ENCODE assay signal across 24 mouse cellular contexts in genomic region chr13:54114931-54115330, GRCm38 (mm10). TPM values are rescaled to one million over a fixed set of nuclear protein-coding genes. Genes with fewer than 3 reads are reported as not detected.
A peak's percentile ranks its signal among the peaks of the same experiment; 100 is the strongest.
DNase-seq lines count a peak whose midpoint lies in the region; ATAC-seq and TF ChIP-seq lines count a peak whose summit lies in the region.
"Had no signal": no experiment of that assay in that cellular context is flagged by ENCODE, and none has a peak within 500 bp of the region (broad histone marks: within the 10 kb centered on the region; RNA-seq: fewer than 3 reads in every experiment).

No protein-coding gene starts in this region.

- 76% methylated on average over 5 of the region's 5 CpGs for WGBS in midbrain, embryonic 13.5 days
- 69% methylated on average over 5 of the region's 5 CpGs for WGBS in midbrain, embryonic 14.5 days
- 62% methylated on average over 5 of the region's 5 CpGs for WGBS in midbrain, embryonic 16.5 days

- no peak overlapping the region for H3K4me3 ChIP-seq in layer of hippocampus, adult 2 months
- H3K4me3 ChIP-seq in midbrain, embryonic 13.5 days (replicated peaks), result no peak overlapping the region
- H3K4me3 ChIP-seq in midbrain, embryonic 14.5 days (replicated peaks; ENCODE audit: low read depth, low read length), result no peak overlapping the region
- H3K4me3 ChIP-seq in midbrain, embryonic 16.5 days (ENCODE audit: low read depth, low read length), result no peak overlapping the region
- H3K4me3 ChIP-seq: embryonic facial prominence, embryonic 15.5 days; erythroblast, embryonic 14.5 days; heart, embryonic 10.5 days; heart, embryonic 15.5 days; hindbrain, embryonic 13.5 days had no signal

- H3K9me3 ChIP-seq in midbrain, embryonic 13.5 days, result 0 out of 2 replicates have a peak, but pooled peaks cover 3% of the 10 kb centered on the region
- H3K9me3 ChIP-seq in midbrain, embryonic 14.5 days (ENCODE audit: control insufficient read depth, low read length), result no peaks in the 10 kb centered on the region
- H3K9me3 ChIP-seq in midbrain, embryonic 16.5 days (replicated peaks; ENCODE audit: control insufficient read depth, low read length, poor library complexity, severe bottlenecking), result no peaks in the 10 kb centered on the region
- H3K9me3 ChIP-seq: embryonic facial prominence, embryonic 15.5 days; heart, embryonic 10.5 days; heart, embryonic 15.5 days had no signal

- no peak for ATAC-seq in midbrain, embryonic 13.5 days
- no peak for ATAC-seq in midbrain, embryonic 14.5 days (ENCODE audit: low FRiP score, low TSS enrichment)
- no peak for ATAC-seq in midbrain, embryonic 16.5 days
- ATAC-seq: forebrain, embryonic 16.5 days; hindbrain, postnatal 0 days had no signal

- no peak overlapping the region for H3K9ac ChIP-seq in midbrain, embryonic 13.5 days (replicated peaks)
- no peak overlapping the region for H3K9ac ChIP-seq in midbrain, embryonic 14.5 days (replicated peaks; ENCODE audit: low read length)
- H3K9ac ChIP-seq in midbrain, embryonic 16.5 days (ENCODE audit: low read depth, low read length), result no peak overlapping the region
- H3K9ac ChIP-seq: embryonic facial prominence, embryonic 15.5 days; heart, embryonic 15.5 days; hindbrain, embryonic 13.5 days had no signal

- H3K4me2 ChIP-seq in midbrain, embryonic 13.5 days (replicated peaks), result no peak overlapping the region
- H3K4me2 ChIP-seq in midbrain, embryonic 14.5 days (ENCODE audit: low read length), result no peak overlapping the region
- H3K4me2 ChIP-seq in midbrain, embryonic 16.5 days (ENCODE audit: low read length), result no peak overlapping the region
- H3K4me2 ChIP-seq: embryonic facial prominence, embryonic 15.5 days; heart, embryonic 15.5 days; hindbrain, embryonic 13.5 days had no signal

- H3K4me1 ChIP-seq in midbrain, embryonic 13.5 days (replicated peaks), result peaks cover 11% of the 10 kb centered on the region; the same call in 1 of the 2 replicates
- H3K4me1 ChIP-seq in midbrain, embryonic 14.5 days (ENCODE audit: control insufficient read depth, insufficient read depth, low read length), result no peaks in the 10 kb centered on the region
- peaks cover 2% of the 10 kb centered on the region; the same call in 1 of the 2 replicates for H3K4me1 ChIP-seq in midbrain, embryonic 16.5 days (ENCODE audit: control insufficient read depth, insufficient read depth, low read length)
- H3K4me1 ChIP-seq: embryonic facial prominence, embryonic 15.5 days; heart, embryonic 10.5 days; heart, embryonic 15.5 days had no signal

- no peaks in the 10 kb centered on the region for H3K27me3 ChIP-seq in midbrain, embryonic 13.5 days
- H3K27me3 ChIP-seq in midbrain, embryonic 14.5 days (ENCODE audit: control insufficient read depth, insufficient read depth, low read length), result no peaks in the 10 kb centered on the region
- H3K27me3 ChIP-seq in midbrain, embryonic 16.5 days (ENCODE audit: control insufficient read depth, insufficient read depth, low read depth, low read length), result no peaks in the 10 kb centered on the region
- H3K27me3 ChIP-seq: embryonic facial prominence, embryonic 15.5 days had no signal

- DNase-seq in layer of hippocampus, adult 2 months (ENCODE audit: low spot score in 2 of 2), result no peak
- DNase-seq in layer of hippocampus, adult 11-12 months (ENCODE audit: low spot score), result no peak
- no peak for DNase-seq in midbrain, embryonic 14.5 days
- DNase-seq in spleen, postnatal 4 days (ENCODE audit: low spot score in 2 of 2), result no peak
- DNase-seq: adrenal gland, adult 2 months; adrenal gland, postnatal 25 days; cerebellum, adult 11 months; cerebellum, adult 8-10 months; cerebellum, postnatal 14 days; embryo, embryonic 11 days; gastrocnemius, postnatal 36 days; heart, adult 18-20 months; heart, postnatal 14 days had no signal

- H3K36me3 ChIP-seq in midbrain, embryonic 13.5 days, result no peaks in the 10 kb centered on the region
- no peaks in the 10 kb centered on the region for H3K36me3 ChIP-seq in midbrain, embryonic 14.5 days (ENCODE audit: control insufficient read depth, insufficient read depth, low read length)
- H3K36me3 ChIP-seq in midbrain, embryonic 16.5 days (ENCODE audit: control insufficient read depth, insufficient read depth, low read length), result no peaks in the 10 kb centered on the region
- H3K36me3 ChIP-seq: embryonic facial prominence, embryonic 15.5 days; heart, embryonic 10.5 days; heart, embryonic 15.5 days; hindbrain, embryonic 13.5 days had no signal

- no peak for TF ChIP-seq CTCF in layer of hippocampus, adult 2 months (conservative IDR thresholded peaks at IDR 0.05)

- H3K27ac ChIP-seq in layer of hippocampus, adult 2 months, result peak overlapping the region; percentile 75
- H3K27ac ChIP-seq in midbrain, embryonic 13.5 days, result 0 out of 2 replicates have a peak overlapping the region, but pooled peaks have one; percentile 31
- no peak overlapping the region for H3K27ac ChIP-seq in midbrain, embryonic 14.5 days (replicated peaks; ENCODE audit: low read depth, low read length)
- peak overlapping the region; percentile 10; the same call in 1 of the 2 replicates for H3K27ac ChIP-seq in midbrain, embryonic 16.5 days (ENCODE audit: low read length)
- H3K27ac ChIP-seq: embryonic facial prominence, embryonic 15.5 days; heart, embryonic 10.5 days; heart, embryonic 15.5 days; hindbrain, embryonic 13.5 days; hindbrain, postnatal 0 days had no signal

RNA-seq across cellular contexts. Expression of gene Sfxn1, which starts 43.3 kb away (rescaled TPM):
- total RNA-seq in layer of hippocampus, adult 2 months (2021), result 10 to 100 TPM; 48.7 to 49.1 TPM
- 82.2 and 86.3 TPM in 2 replicates for polyA plus RNA-seq in midbrain, embryonic 13.5 days (2015; fragmentation: Nextera tagmentation; extraction: Ambion mirVana)
- polyA plus RNA-seq in midbrain, embryonic 14.5 days (2014; fragmentation: Nextera tagmentation; extraction: Ambion mirVana), result 107 and 115 TPM in 2 replicates
- polyA plus RNA-seq in midbrain, embryonic 16.5 days (2015; fragmentation: Nextera tagmentation; extraction: Ambion mirVana), result 112 and 119 TPM in 2 replicates

RNA-seq across cellular contexts. Expression of gene Drd1, which starts 59.4 kb away (rescaled TPM):
- 1 to 10 TPM; 5.4 to 8.7 TPM for total RNA-seq in layer of hippocampus, adult 2 months (2021)
- 1.2 and 2.0 TPM in 2 replicates for polyA plus RNA-seq in midbrain, embryonic 13.5 days (2015; fragmentation: Nextera tagmentation; extraction: Ambion mirVana)
- 1.7 and 2.4 TPM in 2 replicates for polyA plus RNA-seq in midbrain, embryonic 14.5 days (2014; fragmentation: Nextera tagmentation; extraction: Ambion mirVana)
- 3.5 and 5.2 TPM in 2 replicates for polyA plus RNA-seq in midbrain, embryonic 16.5 days (2015; fragmentation: Nextera tagmentation; extraction: Ambion mirVana)
- total RNA-seq: adrenal gland, postnatal 25 days; ES-E14; gastrocnemius, postnatal 36 days; hematopoietic stem cell, adult 5-6 weeks had no signal
- polyA plus RNA-seq: adrenal gland, adult 2 months; erythroblast, embryonic 14.5 days had no signal
